Mouse (Mus musculus) brain, embryonic 14.5 days (tissue): Measurements from ENCODE around the gene A030005K14Rik. TPM values are rescaled to one million over a fixed set of nuclear protein-coding genes. Genes with fewer than 3 reads are reported as not detected.

Experiments used
- DNase-seq: peaks from one replicate; pipeline ENCODE4 v3.0.0-alpha.2; 2011; ENCODE audit warnings: low read depth
- CTCF ChIP-seq: fragments of 200-500 bp; IDR thresholded peaks from 2 replicates; pipeline ENCODE4 v1.5.1; 2012; ENCODE audit warnings: inconsistent platforms, mild to moderate bottlenecking, moderate library complexity, borderline replicate concordance; ENCODE audit not compliant: insufficient read depth, insufficient read length; ENCODE audit errors: extremely low read depth
- POLR2A ChIP-seq: fragments of 200-500 bp; IDR thresholded peaks from 2 replicates; pipeline ENCODE4 v1.6.1; 2012; ENCODE audit warnings: mild to moderate bottlenecking, inconsistent platforms, borderline replicate concordance; ENCODE audit not compliant: poor library complexity, insufficient read depth, insufficient read length, severe bottlenecking; ENCODE audit errors: extremely low read depth
- polyA plus RNA-seq: library from polyadenylated mRNA; depleted of rRNA; stranded (reverse); fragments of >200 nt; gene quantifications from 2 replicates; pipeline ENCODE4 v1.2.3, GENCODE M21; 2012; rRNA removed

The A030005K14Rik gene
- polyA plus RNA-seq, 1 experiment: not detected

- DNase-seq: no peak
- TF ChIP-seq POLR2A: no peak
- TF ChIP-seq CTCF: no peak
Observed at GRCm38 (mm10) chr1:83031950-83032349, 27.2 kb downstream of the A030005K14Rik start.

- TF ChIP-seq CTCF: no peak
- TF ChIP-seq POLR2A: no peak
- no peak for DNase-seq
Observed at GRCm38 (mm10) chr1:83016556-83016955, 42.6 kb downstream of the A030005K14Rik start.

- no peak for DNase-seq
- TF ChIP-seq POLR2A (no peak), CTCF (no peak)
Observed at GRCm38 (mm10) chr1:83015329-83015879, 43.8 kb downstream of the A030005K14Rik start.

- TF ChIP-seq CTCF (no peak), POLR2A (no peak)
- no peak for DNase-seq
Observed at GRCm38 (mm10) chr1:83014477-83014876, 44.7 kb downstream of the A030005K14Rik start.

Other genes with a start within 250 kb of the A030005K14Rik start
- 52.6 and 55.4 TPM in 2 replicates for gene Agfg1, start 219.9 kb downstream of the A030005K14Rik start, polyA plus RNA-seq
- gene A030005L19Rik, start 146.1 kb downstream of the A030005K14Rik start, polyA plus RNA-seq: 2.2 and 3.0 TPM in 2 replicates
- 0.24 TPM in 1 of 2 replicates, not detected in the other for gene A030014E15Rik, start 134.5 kb downstream of the A030005K14Rik start, polyA plus RNA-seq
- gene Gm6217, start 128.0 kb downstream of the A030005K14Rik start, polyA plus RNA-seq: not detected in 2 replicates
- gene A030003K21Rik, start 116.0 kb downstream of the A030005K14Rik start, polyA plus RNA-seq: not detected in 2 replicates
- gene Gm7544, start 103.4 kb downstream of the A030005K14Rik start, polyA plus RNA-seq: not detected in 2 replicates
- not detected in 2 replicates for gene Gm47955, start 99.1 kb downstream of the A030005K14Rik start, polyA plus RNA-seq
- gene Gm47959, start 58.8 kb downstream of the A030005K14Rik start, polyA plus RNA-seq: not detected in 2 replicates
- 1.00 and 1.1 TPM in 2 replicates for gene Slc19a3, start 20.9 kb downstream of the A030005K14Rik start, polyA plus RNA-seq
- not detected in 2 replicates for gene Krtap28-10, start 16.9 kb downstream of the A030005K14Rik start, polyA plus RNA-seq
- gene Gm47969, start 14.4 kb downstream of the A030005K14Rik start, polyA plus RNA-seq: not detected in 2 replicates
- gene Krtap28-13, start 1.6 kb upstream of the A030005K14Rik start, polyA plus RNA-seq: not detected in 2 replicates
- 0.11 TPM in 1 of 2 replicates, not detected in the other for gene Ccl20, start 57.4 kb upstream of the A030005K14Rik start, polyA plus RNA-seq
- gene Daw1, start 100.4 kb upstream of the A030005K14Rik start, polyA plus RNA-seq: 2.3 and 2.8 TPM in 2 replicates